Comparison of ENCODE assay signal across 8 mouse cellular contexts in genomic region chr11:75460103-75460843, GRCm38 (mm10). TPM values are rescaled to one million over a fixed set of nuclear protein-coding genes. Genes with fewer than 3 reads are reported as not detected.
DNase-seq lines count a peak whose midpoint lies in the region; ATAC-seq and TF ChIP-seq lines count a peak whose summit lies in the region.

No protein-coding gene starts in this region.

- peak; percentile 24 for ATAC-seq in Patski
- no peak for ATAC-seq in hindbrain, embryonic 13.5 days (ENCODE audit: low FRiP score)

- DNase-seq in Patski (ENCODE audit: low read depth, low spot score): no peak
- peak; percentile 93 for DNase-seq in cerebellum, postnatal 10 days
- peak; percentile 88 to 91 for DNase-seq in frontal cortex, postnatal 10 days (ENCODE audit: low spot score in 2 of 2)
- peak; percentile 81 to 95 for DNase-seq in layer of hippocampus, postnatal 14 days (ENCODE audit: low spot score in 2 of 2)
- DNase-seq in lung, postnatal 10 days: peak; percentile 97
- peak; percentile 76 for DNase-seq in ovary, postnatal 14 days (ENCODE audit: low spot score)
- DNase-seq in thymus, postnatal 10 days (ENCODE audit: low spot score in 2 of 2): peak; percentile 83 to 89

- peak overlapping the region; percentile 61 for H3K9ac ChIP-seq in hindbrain, embryonic 13.5 days

- peak overlapping the region; percentile 62 for H3K4me2 ChIP-seq in hindbrain, embryonic 13.5 days

- no peaks in the 10 kb centered on the region for H3K9me3 ChIP-seq in hindbrain, embryonic 13.5 days

- peak overlapping the region; percentile 87 for H3K27ac ChIP-seq in hindbrain, embryonic 13.5 days

- peak overlapping the region; percentile 76 for H3K4me3 ChIP-seq in hindbrain, embryonic 13.5 days

- POLR2A ChIA-PET in Patski (lab: Charles Lee): interaction anchor here (0.7 to 4.2 kb wide), 4 partner anchors 50 to 115 kb away, joined by 3 to 25 read pairs (median 4); partner anchors contain the start of genes Rilp, Rpa1 and Smyd4

- TF ChIP-seq CTCF in Patski (IDR thresholded peaks at IDR 0.05): no peak

- CTCF ChIA-PET in Patski (lab: Charles Lee): interaction anchor here (0.9 to 5.6 kb wide), 5 partner anchors 20 to 58 kb away, joined by 3 to 36 read pairs (median 4); partner anchors contain the start of gene Rilp

- peaks cover 10% of the 10 kb centered on the region for H3K36me3 ChIP-seq in hindbrain, embryonic 13.5 days

- 2% methylated on average over 19 of the region's 19 CpGs for WGBS in hindbrain, embryonic 13.5 days

- H3K4me1 ChIP-seq in hindbrain, embryonic 13.5 days (replicated peaks): peaks cover 36% of the 10 kb centered on the region

- in situ Hi-C loops in Patski (cut with MboI; ENCODE audit: low pct_unique_long_range_greater_than_20kb): loop anchor here (5.0 to 10.0 kb wide), 3 partner anchors 58 to 475 kb away; partner anchors contain the start of gene Ovca2

- H3K27me3 ChIP-seq in Patski: no peaks in the 10 kb centered on the region
- no peaks in the 10 kb centered on the region for H3K27me3 ChIP-seq in hindbrain, embryonic 13.5 days

RNA-seq across cellular contexts. Expression of gene Tlcd2, which starts 1.2 kb away (rescaled TPM):
- polyA plus RNA-seq in Patski (2021): 0.85 TPM
- polyA plus RNA-seq in hindbrain, embryonic 13.5 days (2015; fragmentation: Nextera tagmentation; extraction: Ambion mirVana): 2.7 and 3.4 TPM in 2 replicates
- total RNA-seq in layer of hippocampus, postnatal 14 days (2021): 1 to 10 TPM in 1 of 2 experiments, under 1 TPM in 1; 0.45 to 1.0 TPM

RNA-seq across cellular contexts. Expression of gene Wdr81, which starts 5.8 kb away (rescaled TPM):
- 28.9 TPM for polyA plus RNA-seq in Patski (2021)
- 6.2 and 7.1 TPM in 2 replicates for polyA plus RNA-seq in hindbrain, embryonic 13.5 days (2015; fragmentation: Nextera tagmentation; extraction: Ambion mirVana)
- 10 to 100 TPM; 22.5 TPM for total RNA-seq in layer of hippocampus, postnatal 14 days (2021)

RNA-seq across cellular contexts. Expression of gene Serpinf2, which starts 20.9 kb away (rescaled TPM):
- polyA plus RNA-seq in Patski (2021): 0.04 TPM
- polyA plus RNA-seq in hindbrain, embryonic 13.5 days (2015; fragmentation: Nextera tagmentation; extraction: Ambion mirVana): 0.12 TPM in 1 of 2 replicates, not detected in the other
- under 1 TPM; 0.62 to 0.71 TPM for total RNA-seq in layer of hippocampus, postnatal 14 days (2021)

RNA-seq across cellular contexts. Expression of gene Prpf8, which starts 26.3 kb away (rescaled TPM):
- polyA plus RNA-seq in Patski (2021): 132 TPM
- 49.2 and 51.8 TPM in 2 replicates for polyA plus RNA-seq in hindbrain, embryonic 13.5 days (2015; fragmentation: Nextera tagmentation; extraction: Ambion mirVana)
- 100 to 1,000 TPM; 111 to 113 TPM for total RNA-seq in layer of hippocampus, postnatal 14 days (2021)

RNA-seq across cellular contexts. Expression of gene Serpinf1, which starts 37.8 kb away (rescaled TPM):
- 2.5 TPM for polyA plus RNA-seq in Patski (2021)
- 55.4 and 63.1 TPM in 2 replicates for polyA plus RNA-seq in hindbrain, embryonic 13.5 days (2015; fragmentation: Nextera tagmentation; extraction: Ambion mirVana)
- 10 to 100 TPM; 20.3 to 36.0 TPM for total RNA-seq in layer of hippocampus, postnatal 14 days (2021)
